Mouse (Mus musculus): ENCODE results near the gene Tmem50a.
"Not testable (repeated sequence)": the region's sequence is repeated elsewhere in the genome, so short reads cannot be mapped to it uniquely, and the experiment has no call there.

Tmem50a gene

GRCm38 (mm10) chr4:134922925-134923244, 8.1 kb upstream of the Tmem50a start:
- peak; percentile 73 to 79 for DNase-seq

DNA sequence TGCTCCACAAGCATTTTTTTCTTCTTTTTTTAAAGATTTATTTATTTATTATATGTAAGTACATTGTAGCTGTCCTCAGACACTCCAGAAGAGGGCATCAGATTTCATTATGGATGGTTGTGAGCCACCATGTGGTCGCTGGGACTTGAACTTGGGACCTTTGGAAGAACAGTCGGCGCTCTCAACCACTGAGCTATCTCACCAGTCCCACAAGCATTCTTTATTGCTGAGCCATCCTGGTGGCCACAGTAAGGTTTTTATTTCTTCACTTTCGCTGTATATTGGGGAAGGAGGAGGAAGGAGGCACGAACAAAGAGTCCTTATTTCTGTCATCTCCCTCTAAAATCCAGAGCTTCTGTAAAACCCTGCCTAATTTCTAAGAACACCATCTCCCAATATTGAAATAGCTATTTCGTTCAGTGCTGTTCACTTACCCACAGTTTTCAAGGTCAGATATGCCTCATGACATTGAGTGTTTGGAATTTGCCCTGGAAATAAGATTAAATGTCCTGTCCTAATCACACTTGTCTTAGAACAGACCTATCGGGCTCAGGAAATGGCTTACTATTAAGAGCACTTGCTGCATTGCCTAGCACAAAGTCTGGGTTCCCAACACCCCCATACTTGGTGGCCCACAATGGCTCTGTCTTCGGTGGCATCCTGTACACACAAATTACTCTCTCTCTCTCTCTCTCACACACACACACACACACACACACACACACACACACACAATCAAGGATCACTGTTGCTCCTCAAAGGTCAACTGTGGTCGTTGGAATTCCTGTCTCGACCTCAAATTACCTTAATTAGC, 7.5 kb upstream of the Tmem50a start:
- DNase-seq, result peak in 1 of 2 experiments; percentile 18

DNA sequence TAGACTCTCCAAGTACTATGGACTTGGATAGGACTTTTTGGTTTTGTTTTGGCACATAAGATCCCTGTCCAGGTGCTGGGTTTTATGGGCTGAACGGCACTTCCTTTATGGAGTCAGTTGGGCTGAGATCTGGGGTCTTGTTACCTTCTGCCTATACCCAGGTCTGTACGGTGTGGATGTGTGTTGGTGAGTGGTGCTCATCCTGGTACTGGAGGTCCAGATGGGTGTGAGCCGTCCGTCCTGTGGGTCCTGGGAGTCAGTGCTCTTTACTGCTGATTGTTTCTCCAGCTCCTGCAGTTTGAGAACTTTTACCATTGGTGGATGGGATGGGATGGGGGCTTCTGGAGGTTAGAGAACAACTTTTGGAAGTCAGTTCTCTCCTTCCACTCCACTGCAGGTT, 6.9 kb upstream of the Tmem50a start:
- no peak for DNase-seq

GRCm38 (mm10) chr4:134920631-134921030, 5.8 kb upstream of the Tmem50a start:
- no peak for DNase-seq

- peak; percentile 38 to 42 for DNase-seq
Observed at GRCm38 (mm10) chr4:134919733-134920540, 5.1 kb upstream of the Tmem50a start.

DNA sequence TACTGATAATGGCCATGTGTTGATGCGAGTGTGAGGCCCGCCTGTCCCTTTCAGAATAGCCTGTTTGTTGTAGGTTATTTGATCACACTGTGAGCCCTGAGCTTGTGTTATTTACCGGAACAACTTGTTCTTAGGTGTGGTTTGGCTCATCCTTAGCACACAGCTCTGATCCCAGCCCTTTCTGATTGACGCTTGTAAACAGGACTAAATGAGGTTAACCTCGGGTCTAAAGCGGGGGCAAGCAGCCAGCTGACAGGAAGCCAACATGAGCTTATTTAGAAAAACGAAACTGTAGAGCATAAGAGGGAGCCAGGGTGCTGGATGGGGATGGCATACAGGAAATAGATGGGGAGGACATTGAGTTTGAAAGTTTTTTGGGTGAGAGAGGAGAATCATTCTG, 3.6 kb upstream of the Tmem50a start:
- DNase-seq, result peak; percentile 81 to 90

- no peak for DNase-seq
Observed at GRCm38 (mm10) chr4:134917194-134917593, 2.4 kb upstream of the Tmem50a start.

GRCm38 (mm10) chr4:134915223-134916050, 613 bp upstream of the Tmem50a start:
- no peak for DNase-seq

DNA sequence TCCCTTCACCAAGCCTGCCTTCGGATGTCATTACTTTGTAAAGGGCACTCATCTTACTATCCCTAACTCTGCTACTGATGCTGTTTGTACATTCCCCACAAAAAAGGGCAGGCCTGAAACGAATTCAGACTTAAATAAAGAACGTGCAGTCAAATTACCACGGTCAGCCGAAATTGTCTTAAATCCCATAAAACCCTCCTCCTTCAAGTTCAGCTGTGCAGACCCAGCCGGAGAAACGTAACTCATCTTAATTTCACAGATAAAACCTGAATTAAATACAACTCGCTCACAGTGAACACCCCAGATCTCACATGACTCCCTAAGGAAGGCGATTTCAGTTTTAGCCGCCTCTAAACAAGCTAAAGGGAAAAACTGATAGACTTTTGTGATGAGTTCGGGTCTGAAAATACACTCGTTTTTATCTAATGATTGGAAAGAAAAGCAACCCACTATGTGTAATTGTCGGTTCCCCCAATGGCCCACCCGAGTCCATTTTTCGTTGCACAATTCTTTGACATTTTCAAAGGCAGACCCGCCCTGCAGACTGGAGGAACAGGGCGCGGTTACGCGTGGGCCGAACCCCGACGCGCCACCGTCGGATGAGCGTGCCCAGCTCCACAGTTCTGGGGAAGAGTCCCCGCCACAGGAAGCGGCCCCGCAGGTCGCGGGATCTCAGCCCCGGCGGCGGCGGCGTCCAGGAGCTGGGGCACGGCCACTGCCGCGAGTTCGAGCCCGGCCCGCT, 531 bp downstream of the Tmem50a start:
- DNase-seq, result peak in 1 of 2 experiments; percentile 73

DNA sequence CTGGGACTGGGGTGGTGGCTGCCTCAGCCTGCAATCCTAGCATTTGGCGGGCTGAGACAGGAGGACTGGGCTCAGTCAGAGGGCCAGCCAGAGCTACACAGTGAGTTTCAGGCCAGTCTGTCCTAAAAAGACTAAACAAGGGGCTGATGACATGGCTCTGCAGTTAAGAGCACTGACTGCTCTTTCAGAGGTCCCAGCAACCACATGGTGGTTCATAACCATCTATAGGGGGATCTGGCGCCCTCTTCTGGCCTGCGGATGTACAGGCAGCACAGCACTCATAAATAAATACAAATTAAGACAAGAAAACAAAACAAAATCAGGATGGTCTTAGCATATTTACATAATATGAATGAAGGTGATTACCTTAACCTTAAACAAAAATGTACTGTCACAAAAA, 1.4 kb downstream of the Tmem50a start:
- DNase-seq, result peak; percentile 68 to 76

DNA sequence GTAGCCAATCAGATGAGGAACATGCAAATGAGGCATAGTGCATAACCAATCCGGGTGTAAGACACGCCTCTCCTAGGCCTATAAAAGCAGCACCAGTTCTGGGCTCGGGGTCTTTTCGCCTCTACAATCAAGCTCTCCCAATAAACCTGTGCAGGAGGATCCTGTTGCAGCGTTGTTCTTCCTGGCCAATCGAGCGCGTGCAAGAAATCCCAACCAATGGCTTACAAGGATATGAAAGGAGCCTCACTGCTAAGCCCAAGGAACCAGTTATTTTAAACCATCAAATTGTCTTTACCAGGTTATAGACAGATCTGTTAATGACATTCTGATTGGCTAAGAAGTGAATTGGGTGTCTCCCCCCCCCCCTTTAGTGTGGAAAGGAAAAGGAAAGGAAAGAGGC, 3.4 kb downstream of the Tmem50a start:
- DNase-seq, result not testable (repeated sequence)

DNA sequence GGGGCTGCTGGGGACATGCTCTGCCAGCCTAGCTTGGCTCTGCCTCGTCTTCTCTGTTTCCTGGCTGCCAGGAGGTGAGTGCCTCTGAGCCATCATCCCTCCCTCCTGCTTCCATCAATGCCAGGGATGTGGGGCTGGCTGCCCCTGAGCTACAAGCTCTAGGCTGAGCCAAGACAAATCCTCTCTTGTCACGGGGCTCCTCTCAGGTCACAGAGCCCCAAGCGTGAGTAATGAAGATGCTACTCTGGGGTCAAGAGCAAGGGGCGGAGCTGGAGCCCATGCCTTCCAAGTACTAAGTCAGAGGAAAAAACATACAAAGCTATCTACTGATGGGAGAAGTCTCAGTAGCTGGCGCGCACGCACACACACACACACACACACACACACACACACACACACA, 11.8 kb downstream of the Tmem50a start:
- DNase-seq, result no peak

GRCm38 (mm10) chr4:134901126-134901525, 13.7 kb downstream of the Tmem50a start:
- no peak for DNase-seq

DNA sequence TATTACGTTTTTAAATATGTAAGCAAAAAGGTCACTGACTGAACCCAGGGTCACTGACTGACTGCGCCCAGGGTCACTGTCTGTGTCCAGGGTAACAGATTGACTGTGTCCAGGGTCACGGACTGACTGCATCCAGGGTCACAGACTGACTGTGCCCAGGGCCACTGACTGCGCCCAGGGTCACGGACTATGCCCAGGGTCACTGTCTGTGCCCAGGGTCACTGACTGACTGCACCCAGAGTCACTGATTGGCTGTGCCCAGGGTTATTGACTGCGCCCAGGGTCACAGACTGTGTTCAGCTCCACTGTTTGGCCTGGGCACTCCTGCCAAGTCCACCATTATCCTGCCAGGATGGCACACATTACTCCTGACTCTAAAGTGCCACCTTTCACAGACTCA, 17.6 kb downstream of the Tmem50a start:
- DNase-seq, result no peak

DNA sequence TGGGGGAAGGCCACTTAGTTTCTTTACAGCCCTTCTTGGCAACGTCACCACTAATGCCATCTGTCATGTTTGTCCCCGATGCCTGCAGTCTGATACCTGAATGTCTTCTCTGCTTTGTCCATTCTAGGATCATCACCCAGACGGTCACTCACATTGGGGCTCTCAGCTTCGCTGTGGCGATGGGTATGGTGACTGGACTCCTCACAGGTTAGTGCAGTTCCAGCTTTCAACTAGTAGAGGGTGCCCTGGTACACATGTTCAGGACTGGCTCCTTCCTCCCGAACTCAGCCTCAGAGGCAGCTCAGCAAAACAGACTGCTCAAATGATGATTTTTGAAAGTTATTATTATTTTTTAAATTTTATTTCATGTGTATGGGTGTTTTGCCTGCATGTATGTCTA, 22.7 kb downstream of the Tmem50a start:
- peak; percentile 52 to 60 for DNase-seq

GRCm38 (mm10) chr4:134884364-134884763, 30.5 kb downstream of the Tmem50a start:
- no peak for DNase-seq

- DNase-seq, result no peak
Observed at GRCm38 (mm10) chr4:134883808-134884207, 31.0 kb downstream of the Tmem50a start.

DNA sequence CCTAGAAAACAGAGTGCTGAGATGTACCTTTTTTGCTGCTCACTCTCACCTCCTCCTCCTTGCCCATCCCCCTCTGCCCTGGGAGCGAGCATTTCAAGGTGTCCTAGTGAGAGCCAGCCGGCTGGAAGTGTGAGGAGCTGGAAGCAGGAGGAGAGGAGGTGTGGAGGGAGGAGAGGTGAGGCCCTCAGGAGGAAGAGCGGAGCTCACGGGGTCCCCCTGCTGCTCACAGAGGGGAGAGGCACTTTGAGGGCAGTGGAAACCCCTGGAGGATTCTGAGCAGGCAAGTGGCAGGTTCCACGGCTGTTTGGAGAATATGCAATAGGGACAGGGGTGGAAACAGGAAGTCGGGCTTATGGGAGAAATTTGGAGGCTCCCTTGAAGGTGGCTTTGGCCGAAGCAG, 31.6 kb downstream of the Tmem50a start:
- peak; percentile 18 to 29 for DNase-seq

- DNase-seq, result no peak
Observed at GRCm38 (mm10) chr4:134880041-134880440, 34.8 kb downstream of the Tmem50a start.

DNA sequence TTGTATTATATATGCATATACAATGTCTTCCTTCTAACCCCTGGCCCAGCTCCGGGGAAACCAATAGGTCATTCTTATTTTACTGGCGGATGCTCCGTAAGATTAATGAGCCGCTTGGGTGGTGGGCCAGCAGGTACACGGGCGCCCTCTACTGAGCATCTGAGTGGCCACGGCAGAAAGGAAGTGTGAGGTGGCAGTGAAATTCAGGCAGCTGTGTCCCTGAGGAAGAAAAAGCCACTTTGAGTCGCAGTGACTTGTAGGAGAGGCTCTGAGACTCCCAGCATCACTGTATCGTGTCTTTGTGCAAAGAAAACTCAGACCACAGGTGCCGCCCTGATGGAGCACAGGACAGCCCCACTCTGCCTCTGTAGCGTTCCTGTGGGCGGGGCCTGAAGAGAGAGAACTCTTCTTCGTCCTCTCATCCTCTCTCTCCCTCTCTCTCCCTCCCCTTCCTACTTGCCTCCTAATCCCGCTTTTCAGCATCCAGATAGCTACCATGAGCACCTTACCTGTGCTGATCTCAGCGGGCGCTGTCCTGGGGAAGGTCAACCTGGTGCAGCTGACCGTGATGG, 35.3 kb downstream of the Tmem50a start:
- peak; percentile 62 to 69 for DNase-seq

DNA sequence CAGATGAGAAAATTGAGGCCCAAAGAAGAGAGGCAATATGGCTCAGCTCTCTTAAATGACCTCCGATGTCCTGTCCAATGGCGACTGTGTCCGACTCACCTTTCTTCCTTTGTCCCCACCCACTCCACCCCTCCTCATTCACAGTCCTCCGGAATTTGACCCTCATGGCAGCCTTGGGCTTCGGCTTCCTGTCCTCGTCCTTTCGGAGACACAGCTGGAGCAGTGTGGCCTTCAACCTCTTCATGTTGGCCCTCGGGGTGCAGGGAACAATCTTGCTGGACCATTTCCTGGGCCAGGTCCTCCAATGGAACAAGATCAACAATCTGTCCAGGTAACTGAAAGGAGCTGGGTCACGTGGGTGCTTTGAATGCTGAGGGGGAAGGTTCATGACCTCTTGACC, 38.7 kb downstream of the Tmem50a start:
- no peak for DNase-seq

- no peak for DNase-seq
Observed at GRCm38 (mm10) chr4:134871950-134872349, 42.9 kb downstream of the Tmem50a start.
